Comparison of ENCODE assay signal across 7 mouse cellular contexts in genomic region chr7:131559986-131560696, GRCm38 (mm10). TPM values are rescaled to one million over a fixed set of nuclear protein-coding genes. Genes with fewer than 3 reads are reported as not detected.
A peak's percentile ranks its signal among the peaks of the same experiment; 100 is the strongest.
DNase-seq lines count a peak whose midpoint lies in the region; ATAC-seq lines count a peak whose summit lies in the region.

TSS of gene Bub3 (plus strand) at chr7:131560222.

- H3K27ac ChIP-seq in intestine, embryonic 15.5 days = peak within 1 kb of the TSS; percentile 88
- peak within 1 kb of the TSS; percentile 98 for H3K27ac ChIP-seq in midbrain, embryonic 10.5 days (replicated peaks)

- no peaks in the 10 kb centered on the region for H3K9me3 ChIP-seq in intestine, embryonic 15.5 days
- no peaks in the 10 kb centered on the region for H3K9me3 ChIP-seq in midbrain, embryonic 10.5 days (replicated peaks)

- DNase-seq in adrenal gland, adult 2 months = peak; percentile 94
- DNase-seq in embryo, embryonic 11.5 days (ENCODE audit: low read depth, low spot score) = peak; percentile 84
- DNase-seq in gastrocnemius, postnatal 36 days = peak; percentile 84 to 90
- DNase-seq in left cerebral cortex, postnatal 25 days (ENCODE audit: low spot score in 2 of 2) = peak; percentile 94 to 99
- DNase-seq in midbrain, embryonic 10.5 days (ENCODE audit: low spot score) = peak; percentile 94
- DNase-seq in right cerebral cortex, postnatal 4 days = peak; percentile 79

- ATAC-seq in intestine, embryonic 15.5 days = peak; percentile 94

- intact Hi-C loops in gastrocnemius, postnatal 36 days (cut with DNase I) = loop anchor here (5.0 to 10.0 kb wide), 2 partner anchors 148 to 1035 kb away; partner anchors contain the start of genes Acadsb, Ate1 and Ikzf5
- intact Hi-C loops in left cerebral cortex, postnatal 25 days (cut with DNase I) = loop anchor here (5.0 to 10.0 kb wide), 2 partner anchors 198 to 655 kb away; partner anchors contain the start of gene 2310057M21Rik

- peak within 1 kb of the TSS; percentile 85 for H3K9ac ChIP-seq in intestine, embryonic 15.5 days

- H3K36me3 ChIP-seq in intestine, embryonic 15.5 days = peaks cover 10% of the 10 kb centered on the region
- peaks cover 35% of the 10 kb centered on the region for H3K36me3 ChIP-seq in midbrain, embryonic 10.5 days

- WGBS in intestine, embryonic 15.5 days = under 1% methylated on average over 43 of the region's 51 CpGs
- WGBS in midbrain, embryonic 10.5 days = 0% methylated on average over 46 of the region's 51 CpGs

- peak within 1 kb of the TSS; percentile 51 for H3K4me2 ChIP-seq in intestine, embryonic 15.5 days (replicated peaks)

- peaks cover 21% of the 10 kb centered on the region for H3K4me1 ChIP-seq in intestine, embryonic 15.5 days (replicated peaks)
- peaks cover 45% of the 10 kb centered on the region for H3K4me1 ChIP-seq in midbrain, embryonic 10.5 days

- peaks cover 26% of the 10 kb centered on the region for H3K27me3 ChIP-seq in intestine, embryonic 15.5 days (replicated peaks)
- H3K27me3 ChIP-seq in midbrain, embryonic 10.5 days (ENCODE audit: low read depth, poor library complexity, severe bottlenecking) = peaks cover 46% of the 10 kb centered on the region

- peak within 1 kb of the TSS; percentile 83 for H3K4me3 ChIP-seq in intestine, embryonic 15.5 days (replicated peaks)
- H3K4me3 ChIP-seq in midbrain, embryonic 10.5 days = peak within 1 kb of the TSS; percentile 88

RNA-seq across cellular contexts. Expression of gene Bub3, which starts in this region (rescaled TPM):
- 10 to 100 TPM; 67.0 to 82.2 TPM for total RNA-seq in adrenal gland, adult 2 months (2021)
- polyA plus RNA-seq in adrenal gland, adult 2 months (2012; rRNA removed) = 31.8 and 39.6 TPM in 2 replicates
- 10 to 100 TPM; 26.9 to 30.5 TPM for total RNA-seq in gastrocnemius, postnatal 36 days (2021)
- polyA plus RNA-seq in intestine, embryonic 15.5 days (2015; fragmentation: Nextera tagmentation; extraction: Ambion mirVana) = 187 and 188 TPM in 2 replicates
- total RNA-seq in left cerebral cortex, postnatal 25 days (2021) = 10 to 100 TPM; 61.5 to 62.7 TPM
- polyA plus RNA-seq in midbrain, embryonic 10.5 days (2016; fragmentation: Nextera tagmentation; extraction: Ambion mirVana) = 323 and 340 TPM in 2 replicates

Comparison
In these comparisons a context has a peak if more than half of its experiments do, and no peak if none do; other contexts are left out.
1. Peak in every context shown above with its lines: DNase-seq, ATAC-seq, H3K4me3 ChIP-seq and H3K27ac ChIP-seq.